ENCODE assay signal across 23 mouse cellular contexts in genomic region chr11:96268031-96268745, GRCm38 (mm10). TPM values are rescaled to one million over a fixed set of nuclear protein-coding genes. Genes with fewer than 3 reads are reported as not detected.
DNase-seq lines count a peak whose midpoint lies in the region; ATAC-seq and TF ChIP-seq lines count a peak whose summit lies in the region.
"Had no signal": no experiment of that assay in that cellular context is flagged by ENCODE, and none has a peak within 500 bp of the region (broad histone marks: within the 10 kb centered on the region; RNA-seq: fewer than 3 reads in every experiment).

No protein-coding gene starts in this region.

- H3K4me2 ChIP-seq in kidney, embryonic 15.5 days = no peak overlapping the region
- no peak overlapping the region for H3K4me2 ChIP-seq in limb, embryonic 11.5 days (ENCODE audit: low read depth, severe bottlenecking)
- H3K4me2 ChIP-seq in neural tube, embryonic 11.5 days (ENCODE audit: low read depth) = peak overlapping the region; percentile 100
- H3K4me2 ChIP-seq: embryonic facial prominence, embryonic 15.5 days; heart, embryonic 11.5 days; hindbrain, embryonic 13.5 days; liver, embryonic 15.5 days had no signal

- H3K4me3 ChIP-seq in kidney, embryonic 15.5 days (replicated peaks) = no peak overlapping the region
- H3K4me3 ChIP-seq in limb, embryonic 11.5 days (ENCODE audit: low read depth, low read length) = no peak overlapping the region
- 0 out of 2 replicates have a peak overlapping the region, but pooled peaks have one; percentile 8 for H3K4me3 ChIP-seq in neural tube, embryonic 11.5 days (ENCODE audit: low read depth, low read length)
- no peak overlapping the region for H3K4me3 ChIP-seq in lung, adult 2 months (replicated peaks; ENCODE audit: extremely low read depth, low read depth, low read length)
- H3K4me3 ChIP-seq: embryonic facial prominence, embryonic 15.5 days; hindbrain, embryonic 13.5 days; liver, embryonic 15.5 days had no signal

- no peak for ATAC-seq in kidney, embryonic 15.5 days (replicated peaks; ENCODE audit: low FRiP score)
- ATAC-seq in limb, embryonic 11.5 days (ENCODE audit: insufficient number of reproducible peaks, low FRiP score, low TSS enrichment, low read depth) = no peak
- no peak for ATAC-seq in neural tube, embryonic 11.5 days (ENCODE audit: insufficient read depth, low FRiP score, low TSS enrichment)
- ATAC-seq: forebrain, postnatal 0 days; inflammation-experienced regulatory T-cells, adult 6 months had no signal

- TF ChIP-seq POLR2A in lung, adult 2 months (IDR thresholded peaks at IDR 0.05; ENCODE audit: borderline replicate concordance, extremely low read depth, low read depth, low read length) = no peak

- peak overlapping the region; percentile 24; the same call in 1 of the 2 replicates for H3K9ac ChIP-seq in kidney, embryonic 15.5 days
- H3K9ac ChIP-seq in limb, embryonic 11.5 days (ENCODE audit: low read length) = no peak overlapping the region
- H3K9ac ChIP-seq in neural tube, embryonic 11.5 days (ENCODE audit: low read length) = peak overlapping the region; percentile 100
- H3K9ac ChIP-seq: embryonic facial prominence, embryonic 15.5 days; forebrain, postnatal 0 days; hindbrain, embryonic 13.5 days; liver, embryonic 15.5 days had no signal

- peaks cover 15% of the 10 kb centered on the region for H3K27me3 ChIP-seq in kidney, embryonic 15.5 days
- peaks cover 81% of the 10 kb centered on the region for H3K27me3 ChIP-seq in limb, embryonic 11.5 days (ENCODE audit: control insufficient read depth, insufficient read depth, low read length)
- peaks cover 5% of the 10 kb centered on the region for H3K27me3 ChIP-seq in neural tube, embryonic 11.5 days (ENCODE audit: control insufficient read depth, insufficient read depth, low read length)

- H3K36me3 ChIP-seq in kidney, embryonic 15.5 days = peaks cover 22% of the 10 kb centered on the region
- no peaks in the 10 kb centered on the region for H3K36me3 ChIP-seq in limb, embryonic 11.5 days (ENCODE audit: control insufficient read depth, insufficient read depth, low read length)
- no peaks in the 10 kb centered on the region for H3K36me3 ChIP-seq in neural tube, embryonic 11.5 days (ENCODE audit: control insufficient read depth, insufficient read depth, low read length)
- H3K36me3 ChIP-seq: embryonic facial prominence, embryonic 15.5 days; hindbrain, embryonic 13.5 days; liver, embryonic 15.5 days had no signal

- peak overlapping the region; percentile 98; the same call in 1 of the 2 replicates for H3K27ac ChIP-seq in kidney, embryonic 15.5 days
- no peak overlapping the region for H3K27ac ChIP-seq in limb, embryonic 11.5 days (replicated peaks; ENCODE audit: low read depth, low read length)
- peak overlapping the region; percentile 100; the same call in 1 of the 2 replicates for H3K27ac ChIP-seq in neural tube, embryonic 11.5 days (ENCODE audit: low read depth, low read length)
- H3K27ac ChIP-seq: embryonic facial prominence, embryonic 15.5 days; hindbrain, embryonic 13.5 days; liver, embryonic 15.5 days had no signal

- DNase-seq in embryo, embryonic 9.5 days (ENCODE audit: extremely low spot score) = peak; percentile 47
- no peak for DNase-seq in embryo, embryonic 10 days (ENCODE audit: low spot score)
- DNase-seq in kidney, adult 11 months = no peak
- peak; percentile 25 for DNase-seq in limb, embryonic 11.5 days (ENCODE audit: low spot score)
- peak; percentile 31 for DNase-seq in neural tube, embryonic 11.5 days (ENCODE audit: low spot score)
- DNase-seq in lung, adult 2 months = no peak
- DNase-seq in testis, postnatal 14 days (ENCODE audit: low spot score) = no peak
- DNase-seq: cerebellum, adult 18-20 months; cerebellum, postnatal 14 days; forebrain, postnatal 0 days; gastrocnemius, postnatal 14 days; heart, adult 11 months; right cerebral cortex, adult 18-20 months; right cerebral cortex, postnatal 4 days; thymus, postnatal 25 days had no signal

- H3K9me3 ChIP-seq in kidney, embryonic 15.5 days (replicated peaks) = no peaks in the 10 kb centered on the region
- no peaks in the 10 kb centered on the region for H3K9me3 ChIP-seq in limb, embryonic 11.5 days (ENCODE audit: control insufficient read depth, low read length)
- no peaks in the 10 kb centered on the region for H3K9me3 ChIP-seq in neural tube, embryonic 11.5 days (ENCODE audit: control insufficient read depth, low read length)
- H3K9me3 ChIP-seq: embryonic facial prominence, embryonic 15.5 days; hindbrain, embryonic 13.5 days; liver, embryonic 15.5 days had no signal

- peaks cover 89% of the 10 kb centered on the region for H3K4me1 ChIP-seq in kidney, embryonic 15.5 days
- peaks cover 21% of the 10 kb centered on the region for H3K4me1 ChIP-seq in limb, embryonic 11.5 days (ENCODE audit: control insufficient read depth, insufficient read depth, low read length)
- peaks cover 29% of the 10 kb centered on the region for H3K4me1 ChIP-seq in neural tube, embryonic 11.5 days (ENCODE audit: control insufficient read depth, insufficient read depth, low read length)
- peaks cover 3% of the 10 kb centered on the region; the same call in 1 of the 2 replicates for H3K4me1 ChIP-seq in lung, adult 2 months (ENCODE audit: control insufficient read depth, insufficient read depth, low read length)
- H3K4me1 ChIP-seq: liver, embryonic 15.5 days had no signal

- TF ChIP-seq CTCF in lung, adult 2 months (IDR thresholded peaks at IDR 0.05; ENCODE audit: insufficient read depth, low read length) = no peak

- 63% methylated on average over 1 of the region's 1 CpGs for WGBS in kidney, embryonic 15.5 days
- 16% methylated on average over 1 of the region's 1 CpGs for WGBS in limb, embryonic 11.5 days
- WGBS in neural tube, embryonic 11.5 days = 15% methylated on average over 1 of the region's 1 CpGs
- 12% methylated on average over 1 of the region's 1 CpGs for WGBS in lung, adult 2 months

RNA-seq across cellular contexts. Expression of gene Hoxb9, which starts 3.1 kb away (rescaled TPM):
- 22.3 and 27.2 TPM in 2 replicates for polyA plus RNA-seq in kidney, embryonic 15.5 days (2015; fragmentation: Nextera tagmentation; extraction: Ambion mirVana)
- polyA plus RNA-seq in limb, embryonic 11.5 days (2014; fragmentation: Nextera tagmentation; extraction: Ambion mirVana) = 1.7 and 1.8 TPM in 2 replicates
- 60.7 and 67.9 TPM in 2 replicates for polyA plus RNA-seq in neural tube, embryonic 11.5 days (2014; fragmentation: Nextera tagmentation; extraction: Ambion mirVana)
- polyA plus RNA-seq in lung, adult 2 months (2012; rRNA removed) = 0.14 TPM in 1 of 2 replicates, not detected in the other
- polyA plus RNA-seq: C2C12; embryonic facial prominence, embryonic 15.5 days; forebrain, postnatal 0 days; heart, postnatal 0 days; inflammation-experienced regulatory T-cells, adult 6 months; liver, embryonic 15.5 days had no signal

RNA-seq across cellular contexts. Expression of gene Hoxb8, which starts 13.5 kb away (rescaled TPM):
- 8.9 and 9.8 TPM in 2 replicates for polyA plus RNA-seq in kidney, embryonic 15.5 days (2015; fragmentation: Nextera tagmentation; extraction: Ambion mirVana)
- 0.38 and 0.89 TPM in 2 replicates for polyA plus RNA-seq in limb, embryonic 11.5 days (2014; fragmentation: Nextera tagmentation; extraction: Ambion mirVana)
- polyA plus RNA-seq in neural tube, embryonic 11.5 days (2014; fragmentation: Nextera tagmentation; extraction: Ambion mirVana) = 27.9 and 28.2 TPM in 2 replicates
- 0.18 and 0.44 TPM in 2 replicates for polyA plus RNA-seq in lung, adult 2 months (2012; rRNA removed)
- polyA plus RNA-seq: embryonic facial prominence, embryonic 15.5 days; forebrain, postnatal 0 days; heart, postnatal 0 days; inflammation-experienced regulatory T-cells, adult 6 months; liver, embryonic 15.5 days had no signal

RNA-seq across cellular contexts. Expression of gene Hoxb7, which starts 18.2 kb away (rescaled TPM):
- polyA plus RNA-seq in kidney, embryonic 15.5 days (2015; fragmentation: Nextera tagmentation; extraction: Ambion mirVana) = 58.5 and 62.7 TPM in 2 replicates
- polyA plus RNA-seq in limb, embryonic 11.5 days (2014; fragmentation: Nextera tagmentation; extraction: Ambion mirVana) = 3.7 and 4.3 TPM in 2 replicates
- polyA plus RNA-seq in neural tube, embryonic 11.5 days (2014; fragmentation: Nextera tagmentation; extraction: Ambion mirVana) = 65.5 and 65.9 TPM in 2 replicates
- polyA plus RNA-seq in lung, adult 2 months (2012; rRNA removed) = 0.52 and 1.1 TPM in 2 replicates
- polyA plus RNA-seq: embryonic facial prominence, embryonic 15.5 days; forebrain, postnatal 0 days; inflammation-experienced regulatory T-cells, adult 6 months had no signal

RNA-seq across cellular contexts. Expression of gene Hoxb6, which starts 24.1 kb away (rescaled TPM):
- 47.1 and 49.1 TPM in 2 replicates for polyA plus RNA-seq in kidney, embryonic 15.5 days (2015; fragmentation: Nextera tagmentation; extraction: Ambion mirVana)
- 1.9 and 2.8 TPM in 2 replicates for polyA plus RNA-seq in limb, embryonic 11.5 days (2014; fragmentation: Nextera tagmentation; extraction: Ambion mirVana)
- 81.4 and 87.2 TPM in 2 replicates for polyA plus RNA-seq in neural tube, embryonic 11.5 days (2014; fragmentation: Nextera tagmentation; extraction: Ambion mirVana)
- 8.1 and 8.2 TPM in 2 replicates for polyA plus RNA-seq in lung, adult 2 months (2012; rRNA removed)
- polyA plus RNA-seq: embryonic facial prominence, embryonic 15.5 days; forebrain, postnatal 0 days; heart, postnatal 0 days; inflammation-experienced regulatory T-cells, adult 6 months had no signal

RNA-seq across cellular contexts. Expression of gene Hoxb5, which starts 34.9 kb away (rescaled TPM):
- polyA plus RNA-seq in kidney, embryonic 15.5 days (2015; fragmentation: Nextera tagmentation; extraction: Ambion mirVana) = 18.8 and 20.2 TPM in 2 replicates
- polyA plus RNA-seq in limb, embryonic 11.5 days (2014; fragmentation: Nextera tagmentation; extraction: Ambion mirVana) = 2.1 and 2.6 TPM in 2 replicates
- 49.0 and 49.1 TPM in 2 replicates for polyA plus RNA-seq in neural tube, embryonic 11.5 days (2014; fragmentation: Nextera tagmentation; extraction: Ambion mirVana)
- 12.1 and 15.6 TPM in 2 replicates for polyA plus RNA-seq in lung, adult 2 months (2012; rRNA removed)
- polyA plus RNA-seq: C2C12; embryonic facial prominence, embryonic 15.5 days; forebrain, postnatal 0 days; inflammation-experienced regulatory T-cells, adult 6 months had no signal

Comparison
In these comparisons a context has a peak if more than half of its experiments do, and no peak if none do; other contexts are left out.
1. DNase-seq: peak in embryo, embryonic 9.5 days (single experiment), limb, embryonic 11.5 days (single experiment) and neural tube, embryonic 11.5 days (single experiment); none in embryo, embryonic 10 days (single experiment), kidney, adult 11 months (single experiment), lung, adult 2 months (single experiment) and testis, postnatal 14 days (single experiment).
2. RNA of gene Hoxb7, which starts 18.2 kb away (polyA plus RNA-seq): 65.5 to 65.9 TPM in neural tube, embryonic 11.5 days and 58.5 to 62.7 TPM in kidney, embryonic 15.5 days; 3.7 to 4.3 TPM in limb, embryonic 11.5 days and 0.52 to 1.1 TPM in lung, adult 2 months; every median in the first group is over 10 times any median in the second.